Mouse (Mus musculus) C2C12 (cell line): ENCODE data around the gene Kif17. TPM values are rescaled to one million over a fixed set of nuclear protein-coding genes. Genes with fewer than 3 reads are reported as not detected.

Source experiments
- H3K27me3 ChIP-seq: one replicate; pipeline ENCODE4 v1.6.1; 2011; ENCODE audit not compliant: control insufficient read depth, insufficient read depth, insufficient read length
- H3K36me3 ChIP-seq: one replicate; pipeline ENCODE4 v1.6.1; 2011; ENCODE audit not compliant: control insufficient read depth, insufficient read depth
- H3K4me3 ChIP-seq: one replicate; pipeline ENCODE4 v1.5.1; 2011; ENCODE audit warnings: mild to moderate bottlenecking, control low read depth; ENCODE audit not compliant: poor library complexity, insufficient read depth, severe bottlenecking
- H3K79me2 ChIP-seq: one replicate; pipeline ENCODE4 v1.6.1; 2011; ENCODE audit not compliant: control insufficient read depth, insufficient read depth
- H3K79me3 ChIP-seq: one replicate; pipeline ENCODE4 v1.6.1; 2011; ENCODE audit warnings: low read depth, control low read depth
- H3ac ChIP-seq: one replicate; pipeline ENCODE3; 2011; ENCODE audit warnings: low read depth; ENCODE audit not compliant: control insufficient read depth, insufficient read length
- CEBPB ChIP-seq: IDR thresholded peaks from one replicate; pipeline ENCODE4 v1.6.1; 2011; ENCODE audit warnings: low read depth, mild to moderate bottlenecking, control low read depth, moderate library complexity
- CTCF ChIP-seq: IDR thresholded peaks from one replicate; pipeline ENCODE4 v1.5.1; 2011; ENCODE audit not compliant: control insufficient read depth, insufficient read depth, insufficient read length
- FOSL1 ChIP-seq: IDR thresholded peaks from one replicate; pipeline ENCODE4 v1.8.0; 2011; ENCODE audit warnings: mild to moderate bottlenecking, low read length; ENCODE audit not compliant: poor library complexity, insufficient read depth, severe bottlenecking
- MAX ChIP-seq: IDR thresholded peaks from one replicate; pipeline ENCODE4 v1.6.1; 2011; ENCODE audit warnings: mild to moderate bottlenecking, control low read depth
- MYOD1 ChIP-seq: IDR thresholded peaks from one replicate; pipeline ENCODE4 v1.6.1; 2011; ENCODE audit warnings: low read depth; ENCODE audit not compliant: control insufficient read depth, insufficient read length
- MYOG ChIP-seq: IDR thresholded peaks from one replicate; pipeline ENCODE4 v1.6.1; 2011; ENCODE audit not compliant: control insufficient read depth, insufficient read length; ENCODE audit errors: extremely low read depth
- USF1 ChIP-seq: IDR thresholded peaks from one replicate; pipeline ENCODE4 v1.6.1; 2011; ENCODE audit warnings: low read depth, mild to moderate bottlenecking, control low read depth, moderate library complexity
- polyA plus RNA-seq: library from polyadenylated mRNA; unstranded; fragments of >200 nt; fragmentation: generic; extraction: Trizol; gene quantifications from one replicate; pipeline ENCODE4 v1.2.1, GENCODE M21; 2012; ENCODE audit warnings: missing spikeins

The Kif17 gene
- polyA plus RNA-seq, 1 experiment = 0.02 TPM

DNA sequence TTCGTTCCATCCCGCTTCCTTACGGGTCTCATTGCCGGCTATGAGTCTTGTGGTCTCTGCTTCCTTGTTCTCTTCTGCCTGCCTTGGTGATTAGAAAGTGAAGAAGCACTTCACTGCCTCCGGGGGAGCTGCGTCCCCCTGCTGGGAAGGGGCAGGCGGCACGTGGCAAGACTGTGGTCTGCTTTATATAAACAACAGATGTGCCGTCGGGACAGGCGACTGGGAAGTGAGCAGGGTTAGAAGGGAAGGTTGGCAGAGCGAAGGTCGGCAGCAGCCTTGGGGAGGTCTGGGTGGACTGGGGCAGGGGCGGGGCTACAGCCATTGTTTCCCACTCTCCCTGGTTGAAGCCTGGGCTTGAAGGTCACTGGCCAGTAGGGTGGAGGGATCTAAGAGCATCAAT lies 1.6 kb downstream of the Kif17 start:
- TF ChIP-seq MYOD1 = no peak
- no peak for TF ChIP-seq USF1
- no peak for TF ChIP-seq MYOG
- TF ChIP-seq MAX = no peak
- no peak for TF ChIP-seq FOSL1
- no peak for TF ChIP-seq CEBPB
- no peak for TF ChIP-seq CTCF
- no peaks in the 10 kb centered on the region for H3K79me2 ChIP-seq
- H3ac ChIP-seq = no peak overlapping the region
- H3K79me3 ChIP-seq = no peaks in the 10 kb centered on the region
- H3K27me3 ChIP-seq = no peaks in the 10 kb centered on the region
- H3K4me3 ChIP-seq = no peak overlapping the region
- H3K36me3 ChIP-seq = peaks cover 9% of the 10 kb centered on the region

DNA sequence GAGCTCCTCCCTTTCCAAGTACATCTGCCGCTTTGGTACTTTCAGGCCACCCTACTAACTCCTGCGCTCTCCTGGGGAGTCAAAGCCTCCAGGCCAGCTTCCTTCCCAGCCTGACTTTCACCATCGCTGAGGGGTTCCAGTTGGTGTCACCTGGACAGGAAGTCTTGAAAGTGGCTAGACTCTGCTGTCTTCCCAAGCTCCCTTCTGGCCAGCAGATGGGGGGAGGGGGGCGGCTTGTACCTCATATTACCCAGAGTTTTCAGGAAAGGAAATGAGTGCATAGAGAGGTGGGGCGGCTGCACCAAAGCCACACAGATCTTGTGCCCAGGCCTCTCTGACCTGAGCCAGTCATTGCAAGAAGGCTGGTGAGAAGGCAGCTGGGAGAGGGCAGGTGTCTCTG lies 2.0 kb downstream of the Kif17 start:
- Histone ChIP-seq H3K79me2 (no peaks in the 10 kb centered on the region), H3K36me3 (peaks cover 7% of the 10 kb centered on the region), H3K4me3 (no peak overlapping the region), H3K79me3 (no peaks in the 10 kb centered on the region), H3ac (no peak overlapping the region), H3K27me3 (no peaks in the 10 kb centered on the region)
- TF ChIP-seq USF1 (no peak), FOSL1 (no peak), MAX (no peak), CTCF (no peak), MYOD1 (no peak), MYOG (no peak), CEBPB (no peak)

DNA sequence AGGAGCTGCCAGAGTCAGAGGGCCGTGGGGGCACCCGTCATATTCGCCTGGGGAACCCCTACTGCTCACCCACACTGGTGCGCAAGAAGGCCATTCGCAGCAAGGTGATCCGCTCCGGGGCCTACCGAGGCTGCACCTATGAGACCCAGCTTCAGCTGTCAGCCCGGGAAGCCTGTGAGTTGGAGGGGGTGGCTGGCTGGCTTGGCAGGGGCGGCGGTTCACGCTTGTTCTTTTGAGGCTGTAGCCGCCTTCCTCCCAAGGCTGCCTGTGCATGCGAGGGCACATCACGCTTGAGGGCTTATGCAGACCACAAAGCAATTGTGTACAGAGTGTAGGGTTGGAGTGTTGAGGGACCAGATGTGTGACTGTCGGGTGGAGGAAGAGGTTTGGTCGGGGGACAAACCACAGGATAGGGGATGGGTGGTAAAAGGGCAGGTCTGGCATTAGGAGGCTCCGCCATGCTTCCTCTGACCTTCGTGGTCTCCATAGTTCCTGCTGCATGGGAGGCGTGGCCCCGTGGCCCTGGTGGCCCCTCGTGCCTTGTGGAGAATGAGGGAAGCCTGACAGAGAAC lies 7.0 kb downstream of the Kif17 start:
- Histone ChIP-seq H3K4me3 (no peak overlapping the region), H3K36me3 (no peaks in the 10 kb centered on the region), H3K27me3 (no peaks in the 10 kb centered on the region), H3ac (no peak overlapping the region), H3K79me2 (no peaks in the 10 kb centered on the region), H3K79me3 (no peaks in the 10 kb centered on the region)
- TF ChIP-seq CEBPB (no peak), MYOD1 (no peak), USF1 (no peak), FOSL1 (no peak), CTCF (no peak), MAX (no peak)

DNA sequence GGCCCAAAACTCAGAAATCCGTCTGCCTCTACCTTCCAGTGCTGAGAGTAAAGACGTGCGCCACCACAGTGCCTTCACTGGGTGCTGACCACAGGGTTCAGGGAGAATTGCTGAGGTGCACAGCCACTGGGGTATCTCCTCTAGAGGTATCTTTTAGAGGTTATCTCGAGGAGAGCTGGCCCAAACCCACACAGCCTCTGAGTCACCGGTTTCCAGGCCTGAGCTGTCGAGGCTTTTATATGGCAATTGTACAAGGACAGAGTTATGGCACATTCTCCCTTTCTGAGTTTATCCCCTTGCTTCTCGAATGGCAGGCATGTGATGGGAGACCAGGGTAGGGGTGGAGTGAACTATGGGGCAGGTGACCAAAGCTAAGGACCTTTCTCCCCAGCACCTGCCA lies 8.4 kb downstream of the Kif17 start:
- H3K79me3 ChIP-seq = no peaks in the 10 kb centered on the region
- no peak for TF ChIP-seq CTCF
- no peak for TF ChIP-seq MAX
- TF ChIP-seq MYOD1 = no peak
- TF ChIP-seq MYOG = no peak
- TF ChIP-seq CEBPB = no peak
- no peak for TF ChIP-seq USF1
- no peak for TF ChIP-seq FOSL1
- H3K27me3 ChIP-seq = no peaks in the 10 kb centered on the region
- no peaks in the 10 kb centered on the region for H3K36me3 ChIP-seq
- H3ac ChIP-seq = no peak overlapping the region
- no peaks in the 10 kb centered on the region for H3K79me2 ChIP-seq
- no peak overlapping the region for H3K4me3 ChIP-seq

DNA sequence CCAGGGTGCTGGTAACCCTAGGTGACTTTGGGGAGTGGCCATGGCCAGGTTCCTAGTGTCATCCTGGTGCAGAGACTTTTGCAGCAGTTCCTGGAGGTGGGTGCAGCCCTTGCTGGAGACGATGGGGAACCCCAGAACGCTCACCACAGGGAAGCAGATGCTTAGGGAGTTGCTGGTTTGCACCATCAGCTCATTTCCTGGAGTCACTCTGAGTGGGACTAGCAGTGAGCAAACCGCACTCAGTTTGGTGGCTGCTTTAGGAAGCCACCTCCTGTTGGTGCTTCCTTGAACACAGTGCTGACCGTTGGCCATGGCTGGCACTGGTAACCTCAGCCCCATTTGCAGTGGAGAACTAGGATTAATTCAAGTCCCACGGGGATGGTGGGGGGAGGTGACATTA lies 9.2 kb downstream of the Kif17 start:
- Histone ChIP-seq H3K27me3 (no peaks in the 10 kb centered on the region), H3K4me3 (no peak overlapping the region), H3K79me2 (no peaks in the 10 kb centered on the region), H3ac (no peak overlapping the region), H3K79me3 (no peaks in the 10 kb centered on the region), H3K36me3 (no peaks in the 10 kb centered on the region)
- no peak for TF ChIP-seq USF1
- no peak for TF ChIP-seq FOSL1
- no peak for TF ChIP-seq MYOD1
- TF ChIP-seq CTCF = no peak
- TF ChIP-seq CEBPB = no peak
- no peak for TF ChIP-seq MYOG
